Mouse (Mus musculus): Measurements from ENCODE around the gene Arv1.

The Arv1 gene

DNA sequence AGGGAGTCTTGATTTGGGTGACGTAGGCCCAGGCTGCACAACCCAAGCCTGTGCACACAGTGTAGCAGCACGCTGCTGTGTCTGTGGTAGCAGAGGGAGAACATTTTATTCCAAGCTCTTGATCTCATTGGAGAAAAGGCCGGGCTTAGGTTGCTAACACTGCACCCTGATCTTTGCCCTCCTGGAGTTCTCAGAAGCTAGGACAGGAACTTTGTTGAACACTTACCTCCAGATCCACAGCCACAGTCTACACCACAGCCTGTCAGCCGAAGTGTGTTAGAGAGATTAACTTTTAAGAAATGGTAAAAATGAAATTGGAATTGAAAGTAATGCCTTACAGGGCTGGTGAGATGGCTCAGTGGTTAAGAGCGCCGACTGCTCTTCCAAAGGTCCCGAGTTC, 2.4 kb downstream of the Arv1 start:
- DNase-seq (ENCODE audit: low spot score in 2 of 2), result no peak

DNA sequence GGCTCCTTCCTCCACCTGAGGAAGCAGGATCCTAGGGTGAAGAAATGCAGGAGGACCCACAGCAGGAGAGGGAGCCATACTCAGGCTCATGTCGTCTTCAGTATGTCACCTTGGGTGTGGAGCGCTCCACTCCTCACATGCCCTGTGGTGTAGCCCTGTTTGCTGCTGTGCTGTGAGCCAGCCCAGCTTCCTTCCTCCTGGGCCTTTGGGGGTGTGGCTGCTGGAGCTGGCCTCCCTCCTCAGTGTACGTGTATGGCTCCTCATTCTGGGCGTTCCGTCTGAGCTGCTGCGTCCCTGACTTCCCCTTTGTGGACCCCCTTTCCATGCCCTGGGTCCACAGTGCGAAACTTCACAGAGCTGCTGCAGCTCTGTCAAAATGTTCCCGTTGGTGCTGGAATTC, 10.9 kb downstream of the Arv1 start:
- no peak for DNase-seq (ENCODE audit: low spot score in 2 of 2)

DNA sequence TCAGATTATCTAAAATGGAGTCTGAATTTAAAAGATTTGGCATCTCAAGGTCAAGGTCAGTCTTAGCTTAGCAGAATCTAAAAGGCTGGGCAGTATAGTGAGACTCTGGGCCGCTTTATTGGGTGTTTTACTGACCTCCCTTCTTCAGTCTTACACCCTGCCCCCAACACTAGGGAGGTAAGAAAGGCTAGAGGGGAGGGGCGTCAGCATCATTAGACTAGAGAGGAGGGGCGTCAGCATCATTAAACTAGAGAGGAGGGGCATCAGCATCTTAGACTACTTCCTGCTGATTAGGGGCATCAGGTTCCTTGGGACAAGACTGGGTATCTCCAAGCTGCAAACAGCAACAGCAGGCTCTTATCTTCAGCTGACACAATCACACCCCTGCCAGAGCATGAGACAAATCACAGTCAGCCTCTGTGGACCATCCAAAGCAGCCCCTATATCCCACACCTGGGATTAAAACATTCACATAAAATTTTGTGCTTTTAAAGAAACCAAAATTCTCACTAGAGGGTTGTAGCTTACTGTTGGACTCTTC, 13.5 kb downstream of the Arv1 start:
- no peak for DNase-seq (ENCODE audit: low spot score in 2 of 2)

DNA sequence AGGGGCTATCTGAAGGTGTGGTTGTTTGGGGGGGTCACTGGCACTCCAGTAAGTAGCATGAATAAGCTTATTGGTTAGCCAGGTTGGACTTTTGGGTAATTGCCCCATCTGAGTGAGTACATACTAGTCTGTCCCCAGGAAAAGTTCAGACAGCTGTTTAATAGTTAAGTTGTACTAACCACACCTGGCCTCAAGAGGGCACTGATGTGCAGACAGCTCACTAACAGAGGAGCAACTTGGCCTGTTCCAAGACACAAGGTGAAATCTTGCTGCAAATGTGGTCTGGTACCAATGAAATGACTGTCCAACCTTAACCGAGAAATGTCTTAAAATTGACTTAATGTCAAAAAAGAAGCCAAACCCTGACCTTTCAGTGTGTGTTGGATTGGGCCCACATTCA, 17.3 kb downstream of the Arv1 start:
- peak in 1 of 2 experiments; percentile 45 for DNase-seq (ENCODE audit: low spot score in 2 of 2)

DNA sequence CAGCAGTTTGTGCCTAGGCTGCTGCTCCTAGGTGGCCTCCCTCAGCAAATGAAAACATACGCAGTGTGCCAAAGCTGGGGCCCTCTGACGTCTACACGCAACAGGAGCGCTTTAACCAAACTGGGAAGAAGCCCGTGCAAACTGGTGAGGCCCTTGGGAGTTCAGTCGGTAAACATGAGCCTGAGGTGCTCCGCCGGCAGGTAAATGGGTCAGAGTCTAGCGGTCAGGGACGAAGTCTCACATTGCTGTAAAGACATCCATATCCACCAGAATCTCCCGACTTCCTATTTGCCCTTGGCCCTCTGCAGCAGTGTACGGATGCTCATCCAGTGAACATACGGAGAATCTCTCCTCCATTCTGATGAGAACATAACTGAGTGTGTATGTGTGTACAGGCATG, 24.7 kb downstream of the Arv1 start:
- no peak for DNase-seq (ENCODE audit: low spot score in 2 of 2)

DNA sequence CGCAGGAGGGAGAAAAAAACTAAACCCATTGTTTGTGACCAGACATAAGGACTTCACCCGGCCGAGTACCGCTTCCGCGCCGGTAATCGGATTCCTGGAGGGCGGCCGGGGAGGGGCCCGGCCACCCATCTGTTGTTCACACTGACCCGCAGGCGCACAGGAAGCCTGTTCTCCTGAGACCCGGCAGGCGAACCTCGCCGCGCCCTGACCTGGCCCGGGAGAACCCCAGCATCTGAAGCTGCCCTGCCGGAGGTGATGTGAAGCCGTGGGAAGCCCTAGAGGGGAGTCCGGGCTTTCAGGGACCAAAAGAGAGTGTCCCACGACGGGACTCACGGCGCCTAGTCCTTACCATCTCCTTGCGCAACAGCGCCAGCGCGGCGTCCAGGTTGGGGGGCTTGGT, 29.3 kb downstream of the Arv1 start:
- no peak for DNase-seq (ENCODE audit: low spot score in 2 of 2)

DNA sequence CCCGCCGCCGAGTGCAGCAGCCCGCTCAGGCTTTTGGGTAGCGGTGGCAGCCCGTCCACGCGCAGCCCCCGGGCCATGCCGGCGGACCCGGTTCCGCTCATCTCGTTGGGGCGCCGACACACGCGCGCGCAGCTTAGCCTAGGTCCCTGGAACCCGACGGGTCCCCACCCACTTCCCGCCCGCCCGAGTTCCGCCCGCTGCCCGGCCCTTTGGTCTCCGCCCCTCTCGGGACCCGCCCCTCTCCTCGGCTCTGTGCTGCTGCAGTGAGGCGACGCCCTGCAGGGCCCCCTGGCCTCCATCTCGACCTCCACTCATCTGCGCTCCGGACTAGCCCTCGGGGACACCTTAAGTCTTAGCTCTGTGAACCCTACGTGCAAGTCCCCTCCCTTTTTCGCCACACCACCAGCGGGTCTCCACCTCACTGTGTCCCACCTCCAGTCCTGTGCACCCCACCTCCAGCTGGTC, 29.8 kb downstream of the Arv1 start, which contains the start of gene Fam89a:
Fam89a (minus strand) TSS at position 124 of the 465 bp plus-strand sequence.
- DNase-seq (ENCODE audit: low spot score in 2 of 2), result peak; percentile 11 to 49

DNA sequence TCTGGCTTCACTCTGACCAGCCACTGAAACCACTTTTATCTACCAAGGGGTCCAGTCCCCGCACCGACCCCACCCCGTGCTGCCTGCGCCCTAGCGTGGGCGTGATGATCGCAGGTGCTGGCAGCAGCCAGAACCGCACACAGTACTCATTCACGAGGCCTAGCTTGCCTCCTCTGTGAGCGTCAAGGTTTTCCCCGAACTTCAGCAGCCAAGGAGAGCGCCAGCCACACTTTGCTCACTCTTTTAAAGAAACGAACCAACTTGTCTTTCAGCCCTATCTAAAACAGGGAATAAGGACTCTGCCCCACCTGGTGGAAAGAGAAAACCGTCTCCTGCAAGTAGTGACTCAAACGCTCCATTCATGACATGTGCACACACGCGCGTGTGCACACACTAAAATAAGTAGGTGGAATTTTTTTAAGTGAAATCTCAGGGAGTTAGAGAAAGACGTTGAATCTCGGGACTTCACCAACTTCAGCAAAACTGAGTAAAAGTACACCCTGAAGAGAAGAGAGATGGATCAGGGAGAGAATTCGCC, 30.5 kb downstream of the Arv1 start:
- no peak for DNase-seq (ENCODE audit: low spot score in 2 of 2)

DNA sequence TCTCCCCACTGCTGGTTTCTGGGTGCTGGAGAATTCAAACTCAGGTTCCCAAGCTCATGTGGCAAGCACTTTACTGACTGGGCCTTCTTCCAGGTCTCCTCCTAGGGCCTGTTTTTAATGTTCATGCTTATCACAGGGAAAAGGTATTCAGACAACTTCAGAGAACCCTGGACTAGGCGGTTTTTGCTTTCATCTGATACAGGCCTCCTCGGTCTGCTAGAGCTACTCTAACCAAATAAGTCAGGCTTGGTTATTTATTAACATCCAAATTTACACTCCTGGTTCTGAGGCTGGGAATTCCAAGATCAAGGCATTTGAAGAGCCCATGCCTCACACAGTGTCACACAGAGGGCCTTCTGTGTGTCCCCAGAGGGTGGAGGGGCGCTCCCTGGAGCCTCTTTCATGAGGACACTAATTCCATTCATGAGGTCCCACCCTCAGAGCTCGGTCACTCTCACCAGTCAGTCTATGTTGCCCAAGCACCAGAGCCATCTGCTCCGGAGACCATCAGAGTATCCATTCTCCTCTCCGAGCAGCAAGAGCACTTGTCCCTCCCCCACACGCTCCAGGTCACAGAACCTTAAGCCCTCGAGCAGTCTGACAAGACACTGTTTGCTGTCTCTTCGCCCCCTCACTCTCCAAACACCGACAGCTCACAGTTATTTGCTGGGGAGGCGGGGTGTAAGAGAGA, 32.3 kb downstream of the Arv1 start:
- DNase-seq (ENCODE audit: low spot score in 2 of 2), result no peak

DNA sequence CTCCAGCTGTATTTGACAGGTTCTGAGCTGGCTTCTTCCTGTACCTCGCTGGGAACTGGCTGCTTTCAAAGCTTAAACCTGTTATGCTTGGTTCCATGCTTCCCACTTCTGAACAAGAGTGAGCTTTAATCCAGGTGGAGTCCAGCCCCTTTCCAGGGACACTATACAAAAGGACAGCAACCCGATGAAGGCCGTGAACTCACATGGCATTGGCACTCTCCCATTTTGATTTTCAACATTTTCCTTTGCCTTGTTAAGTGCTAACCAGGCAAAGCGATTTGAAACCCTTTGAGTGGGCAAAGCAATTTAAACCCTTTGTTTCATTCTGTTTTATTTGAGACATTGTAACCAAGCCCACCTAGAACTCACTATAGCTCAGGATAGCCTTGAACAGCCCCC, 32.9 kb downstream of the Arv1 start:
- DNase-seq (ENCODE audit: low spot score in 2 of 2), result no peak

DNA sequence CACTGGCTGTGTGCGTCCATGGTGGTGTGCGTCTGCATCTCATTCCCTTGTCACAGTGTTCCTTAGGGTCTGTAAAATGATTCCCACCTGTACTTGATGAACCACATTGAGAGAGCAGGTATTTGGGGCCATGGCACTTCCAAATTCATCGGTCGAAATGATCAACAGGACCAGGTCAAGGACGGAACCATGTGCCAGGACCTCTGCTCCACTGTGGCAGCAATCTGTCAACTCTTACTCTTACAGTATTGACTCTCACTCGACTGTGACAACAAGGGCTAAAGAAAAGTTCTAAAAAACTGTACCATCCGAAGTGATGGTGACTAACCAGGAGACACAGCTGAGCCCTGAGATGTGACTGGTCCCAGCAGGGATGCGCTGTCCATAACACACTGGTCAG, 33.5 kb downstream of the Arv1 start:
- no peak for DNase-seq (ENCODE audit: low spot score in 2 of 2)

DNA sequence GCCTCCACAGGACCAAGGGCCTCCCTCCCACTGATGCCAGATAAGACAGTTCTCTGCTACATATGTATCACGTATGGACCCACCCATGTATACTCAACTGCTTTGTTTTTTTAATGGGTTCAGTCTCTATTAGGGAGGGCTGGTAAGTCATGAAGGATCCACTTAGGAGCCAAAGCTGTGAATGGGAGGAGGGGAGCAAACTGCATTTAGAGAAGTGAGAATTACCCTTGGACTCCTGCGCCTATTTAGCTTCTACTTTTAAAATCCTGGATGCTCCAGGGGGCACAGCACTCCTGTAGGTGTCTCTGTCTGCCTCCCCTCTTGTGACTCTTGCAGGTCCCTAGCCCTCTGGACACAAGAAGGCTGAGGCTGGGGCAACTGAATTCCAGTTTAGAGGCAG, 34.2 kb downstream of the Arv1 start:
- no peak for DNase-seq (ENCODE audit: low spot score in 2 of 2)

DNA sequence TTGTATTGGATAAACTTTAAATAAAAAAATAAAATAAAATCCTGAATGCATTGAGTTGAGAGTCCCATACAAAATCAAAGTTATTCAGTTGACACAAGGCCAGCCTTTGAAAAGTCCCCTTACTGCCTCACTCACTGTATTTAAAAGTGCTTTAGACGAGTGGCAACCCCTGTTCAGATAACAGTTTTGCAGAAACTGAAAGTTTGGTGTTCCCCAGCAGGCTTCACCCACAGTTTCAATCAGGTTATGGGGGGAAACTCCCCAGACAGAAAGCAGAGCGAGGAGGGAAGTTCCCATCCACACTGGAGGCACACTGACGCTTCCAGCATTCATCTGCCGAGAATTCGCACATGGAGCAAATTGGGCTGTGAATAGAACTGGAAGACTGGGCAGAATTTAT, 34.7 kb downstream of the Arv1 start:
- no peak for DNase-seq (ENCODE audit: low spot score in 2 of 2)

DNA sequence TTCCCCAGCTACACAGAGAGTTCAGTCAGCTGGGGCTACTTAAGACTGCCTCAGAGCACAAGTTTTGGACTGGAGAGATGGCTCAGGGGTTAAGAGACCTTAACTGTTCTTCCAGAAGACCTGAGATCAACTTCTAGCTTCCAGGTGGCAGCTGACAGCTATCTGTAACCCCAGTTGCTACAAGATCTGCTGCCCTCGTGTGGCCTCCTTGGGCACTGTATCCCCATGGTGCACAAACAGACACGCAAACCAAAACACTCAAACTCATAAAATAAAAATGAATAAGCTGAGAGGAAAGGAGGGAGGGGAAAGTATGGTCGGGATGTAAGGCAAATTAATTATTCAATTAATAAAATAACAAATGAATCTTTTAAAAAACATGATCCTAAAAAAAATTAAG, 36.6 kb downstream of the Arv1 start:
- peak; percentile 23 to 57 for DNase-seq (ENCODE audit: low spot score in 2 of 2)

DNA sequence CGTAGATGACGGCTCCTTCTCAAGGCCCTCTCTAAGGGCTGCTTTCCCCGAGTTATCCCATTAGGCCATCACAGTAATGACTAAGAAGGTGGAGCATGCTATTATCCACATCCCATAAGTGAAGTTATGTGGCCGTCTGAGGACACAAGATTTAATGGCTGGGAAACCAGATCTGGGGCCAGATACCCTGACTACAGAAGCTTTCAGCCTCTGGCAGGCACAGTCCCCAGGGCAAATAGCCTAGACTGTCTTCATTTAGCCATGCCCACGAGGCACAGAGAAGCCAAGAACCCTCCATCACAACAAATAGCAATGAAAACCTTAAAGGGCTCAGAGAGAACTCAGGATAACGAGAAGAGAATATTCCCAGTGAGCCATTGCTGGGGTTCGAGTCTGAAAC, 41.1 kb downstream of the Arv1 start:
- DNase-seq (ENCODE audit: low spot score in 2 of 2), result no peak

DNA sequence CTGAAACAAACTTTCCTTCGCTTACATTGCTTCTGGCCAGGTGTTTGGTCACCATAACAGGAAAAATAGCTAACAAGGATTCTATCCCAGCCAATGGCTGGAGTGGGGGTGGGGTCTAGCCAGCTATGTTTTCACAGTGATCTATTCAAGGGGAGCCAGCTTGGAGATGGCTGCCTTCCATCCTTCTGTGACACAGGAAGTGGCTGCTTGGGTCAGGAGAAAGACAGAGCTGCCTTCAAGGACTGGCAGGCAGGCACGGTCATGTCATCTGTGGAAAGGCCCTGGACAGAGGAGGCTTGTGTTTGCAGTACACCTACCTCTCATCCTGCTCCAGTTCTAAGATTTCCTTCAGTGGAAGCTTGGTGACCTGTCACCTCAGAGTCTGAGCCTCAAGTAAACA, 50.5 kb downstream of the Arv1 start:
- no peak for DNase-seq (ENCODE audit: low spot score in 2 of 2)

DNA sequence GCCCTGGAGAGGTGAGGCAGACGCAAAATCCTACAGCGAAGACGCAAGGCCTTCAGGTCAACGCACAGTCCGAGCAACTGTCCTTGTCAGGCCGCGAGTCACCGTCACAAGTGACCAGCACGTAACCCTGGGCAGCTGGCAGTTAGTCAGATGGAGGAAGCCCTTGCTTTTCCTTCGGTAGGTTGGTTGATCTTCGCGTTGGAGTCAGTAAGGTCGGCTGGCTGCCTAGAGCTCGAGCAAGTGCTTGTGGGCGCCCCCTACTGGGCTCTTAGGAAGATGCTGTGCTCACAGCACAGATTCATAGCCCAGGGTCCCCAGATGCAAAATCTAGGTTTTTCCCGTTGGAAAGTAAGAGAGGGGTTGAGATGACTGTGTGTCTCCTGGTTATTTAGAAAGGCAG, 53.8 kb downstream of the Arv1 start:
- DNase-seq (ENCODE audit: low spot score in 2 of 2), result peak; percentile 7 to 72

DNA sequence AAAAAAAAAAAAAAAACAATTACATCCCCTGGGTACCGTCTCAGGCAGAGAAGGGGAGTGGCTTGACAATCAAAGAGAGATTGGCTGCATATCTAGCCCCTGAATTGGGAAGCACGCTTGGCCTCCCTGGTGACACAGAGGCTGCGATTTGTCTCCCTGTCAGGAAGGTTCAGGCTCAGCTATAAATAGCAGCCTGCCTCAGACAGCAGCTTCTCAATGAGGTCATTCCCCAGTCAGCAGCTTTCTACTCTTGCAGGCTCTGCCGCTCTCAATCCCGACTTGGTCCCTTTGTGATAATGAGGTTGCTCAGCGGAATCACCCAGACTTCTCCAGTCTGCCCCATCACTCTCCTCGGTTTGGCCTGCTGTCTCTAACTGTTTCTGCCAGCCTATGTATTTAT, 58.3 kb downstream of the Arv1 start:
- DNase-seq (ENCODE audit: low spot score in 2 of 2), result no peak

DNA sequence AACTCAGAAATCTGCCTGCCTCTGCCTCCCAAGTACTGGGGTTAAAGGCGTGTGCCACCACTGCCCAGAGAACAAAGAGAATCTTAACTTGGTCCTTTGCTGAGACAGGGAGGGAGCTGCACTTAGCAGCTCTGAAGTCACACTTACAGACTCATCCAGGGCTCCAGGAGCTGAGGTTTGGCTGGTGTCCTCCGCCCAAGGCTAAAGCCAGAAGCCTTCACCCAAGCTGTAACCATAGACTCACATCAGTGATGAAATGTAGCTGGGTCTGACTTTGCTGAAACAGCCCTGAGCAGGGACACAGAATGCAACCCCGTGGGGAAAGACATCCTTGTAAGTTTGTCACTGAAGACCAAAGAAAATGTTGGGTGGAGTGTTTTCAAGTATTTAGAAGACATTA, 60.5 kb downstream of the Arv1 start:
- DNase-seq (ENCODE audit: low spot score in 2 of 2), result no peak

DNA sequence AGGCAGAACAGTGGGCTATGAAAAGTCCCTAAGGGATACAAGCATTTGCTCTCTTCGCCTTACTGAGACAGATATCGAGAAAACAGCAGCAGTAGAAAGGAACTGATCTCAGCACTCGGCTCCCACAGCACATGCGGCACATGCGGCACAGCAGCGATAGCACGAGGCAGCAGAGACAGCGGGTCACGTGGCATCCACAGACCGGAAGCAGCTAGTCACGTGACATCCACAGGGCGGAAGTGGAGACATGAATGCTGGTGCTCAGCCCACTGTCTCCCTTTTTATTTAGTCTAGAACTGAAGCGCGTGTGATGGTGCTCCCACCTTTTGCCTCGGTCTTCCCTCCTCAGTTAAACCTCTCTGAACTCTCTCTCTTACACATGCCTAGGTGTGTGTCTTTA, 61.3 kb downstream of the Arv1 start:
- DNase-seq (ENCODE audit: low spot score in 2 of 2), result no peak
